Mouse (Mus musculus): Measurements from ENCODE around the gene Kcnh8.

Kcnh8 gene

DNA sequence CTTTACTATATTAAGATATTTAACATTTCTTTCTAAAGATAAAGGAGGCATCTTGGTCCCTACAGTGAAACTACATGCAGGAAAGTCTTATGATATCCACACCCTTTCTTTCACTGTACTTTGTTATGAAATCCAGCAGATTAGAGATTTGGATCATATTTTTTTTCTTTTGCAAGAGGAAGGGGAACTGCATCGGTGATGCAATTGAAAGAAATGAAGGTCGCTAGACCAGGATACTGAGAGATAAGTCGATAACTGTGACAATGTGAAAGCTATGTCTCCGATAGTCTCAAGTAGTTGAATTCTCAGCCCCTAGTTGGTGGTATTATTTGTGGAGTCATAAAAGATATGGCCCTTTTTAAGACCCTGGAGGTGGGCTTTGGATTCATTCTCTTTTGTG, 227.2 kb downstream of the Kcnh8 start:
- no peak for DNase-seq

DNA sequence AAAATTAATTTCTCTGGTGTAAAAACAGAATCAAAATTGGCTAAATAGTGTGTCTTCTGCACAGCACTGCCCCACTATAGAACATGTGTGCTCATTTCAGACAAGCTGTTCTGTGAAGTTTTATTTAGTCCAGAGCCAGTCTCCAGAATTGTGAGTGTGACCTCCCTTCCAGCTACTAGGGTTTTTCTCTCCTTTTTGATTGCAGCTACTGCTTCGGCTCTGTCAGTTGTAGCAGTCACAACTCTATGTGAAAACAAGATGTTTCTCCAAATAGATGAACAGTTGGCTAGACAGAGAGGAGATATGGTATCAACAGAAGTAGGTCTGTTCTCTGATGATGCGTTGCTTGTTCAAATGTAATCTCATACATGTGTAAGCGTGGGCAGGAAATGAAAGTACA, 270.7 kb downstream of the Kcnh8 start:
- no peak for DNase-seq

DNA sequence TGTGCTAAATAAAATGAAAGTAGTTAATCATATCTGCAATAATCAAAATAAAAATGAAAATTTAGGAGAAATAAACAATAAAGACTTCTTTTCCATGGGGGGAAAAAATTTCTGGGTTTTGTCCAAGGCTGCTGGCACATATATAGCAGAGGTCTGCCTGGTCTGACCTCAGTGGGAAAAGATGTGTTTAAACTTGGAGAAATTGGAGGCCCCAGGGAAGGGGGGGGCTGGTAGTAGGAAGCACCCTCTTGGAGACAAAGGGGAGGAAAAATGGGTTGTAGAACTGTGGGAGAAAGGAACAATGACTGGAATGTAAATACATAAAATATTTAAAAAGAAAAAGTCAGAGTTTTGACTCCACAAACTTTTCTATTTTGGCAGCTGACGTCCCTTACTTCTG, 276.5 kb downstream of the Kcnh8 start:
- DNase-seq: peak in 1 of 2 experiments; percentile 8

DNA sequence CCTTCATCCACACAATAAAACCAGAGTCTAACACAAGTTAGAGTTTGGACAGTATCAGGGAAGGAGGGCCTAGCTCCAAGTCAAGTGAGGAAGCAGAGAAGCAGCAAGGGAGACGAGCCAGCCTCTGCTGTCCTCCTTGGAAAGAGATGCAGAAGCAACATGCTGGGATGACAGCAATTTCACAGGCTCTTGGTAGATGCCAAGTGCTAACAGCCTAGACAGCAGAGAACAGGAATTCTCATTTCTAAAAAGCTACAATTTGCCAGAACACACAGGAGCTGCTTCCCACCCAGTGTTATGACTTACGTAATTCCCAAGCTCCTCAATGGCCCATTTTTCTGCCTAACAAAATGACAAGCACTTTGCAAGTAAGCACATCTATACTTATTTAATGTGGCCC, 277.5 kb downstream of the Kcnh8 start:
- DNase-seq: peak; percentile 56 to 73

DNA sequence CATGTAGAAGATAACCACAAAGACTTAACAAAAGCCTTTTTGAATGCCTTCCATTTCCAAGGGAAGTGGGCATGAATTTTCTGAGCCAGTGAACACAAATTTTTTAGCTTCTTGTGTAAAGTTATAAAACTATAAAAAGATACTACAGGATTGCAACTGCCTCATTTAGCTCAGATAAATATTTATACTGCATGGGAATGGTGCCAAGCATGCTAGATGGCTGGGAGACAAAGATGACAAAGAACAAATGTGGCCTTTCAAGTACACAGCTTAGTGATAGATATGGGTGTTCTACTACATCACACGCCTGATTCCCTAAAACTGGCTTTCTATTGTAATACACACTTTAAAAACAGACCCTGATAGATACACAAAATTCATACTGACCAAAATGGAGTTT, 282.7 kb downstream of the Kcnh8 start:
- no peak for DNase-seq

DNA sequence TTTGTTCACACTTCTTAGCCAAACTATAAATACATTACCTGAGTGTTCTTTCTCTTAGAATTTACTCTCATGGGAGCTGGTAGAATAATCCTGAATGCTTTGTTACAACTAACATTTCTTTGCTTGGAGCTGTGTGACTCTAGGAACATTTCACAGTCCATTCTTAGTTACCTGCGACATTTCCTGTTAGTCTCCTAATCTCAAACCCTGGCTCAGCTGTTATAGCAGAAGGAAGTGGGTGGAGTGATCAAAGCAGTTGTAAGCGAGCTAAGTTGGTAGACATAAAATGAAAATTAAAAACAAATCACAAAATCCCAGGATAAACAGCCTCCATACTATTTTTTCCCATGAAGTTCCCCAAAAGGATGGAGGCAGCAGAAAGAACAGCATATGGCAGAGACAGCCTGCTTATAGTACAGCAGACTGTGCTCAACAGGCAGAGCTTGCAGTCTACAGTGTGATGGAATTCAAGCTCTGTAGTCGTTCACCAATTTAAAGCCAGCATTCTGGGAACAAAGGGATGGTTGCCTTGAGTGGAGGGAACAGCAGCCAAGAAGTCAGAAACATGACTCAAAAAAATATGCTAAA, 318.1 kb downstream of the Kcnh8 start:
- no peak for DNase-seq

DNA sequence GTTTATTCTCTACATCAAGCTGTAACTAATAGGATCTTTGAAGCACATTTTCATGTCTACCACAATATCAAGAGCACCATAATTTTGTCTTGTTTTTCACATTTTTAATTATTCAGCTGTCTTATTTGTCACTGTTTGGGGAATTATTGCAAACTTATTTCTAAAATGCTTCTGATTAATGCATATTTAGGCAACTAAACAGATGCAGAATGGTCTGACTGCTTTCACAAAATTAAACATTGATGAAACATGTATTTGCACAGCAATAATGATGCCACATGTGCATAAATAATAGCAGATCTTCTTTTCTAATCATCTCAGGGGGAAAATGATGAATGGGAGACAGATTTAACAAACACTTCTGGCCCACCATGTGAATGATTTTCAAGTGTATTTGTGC, 341.5 kb downstream of the Kcnh8 start:
- DNase-seq: no peak

DNA sequence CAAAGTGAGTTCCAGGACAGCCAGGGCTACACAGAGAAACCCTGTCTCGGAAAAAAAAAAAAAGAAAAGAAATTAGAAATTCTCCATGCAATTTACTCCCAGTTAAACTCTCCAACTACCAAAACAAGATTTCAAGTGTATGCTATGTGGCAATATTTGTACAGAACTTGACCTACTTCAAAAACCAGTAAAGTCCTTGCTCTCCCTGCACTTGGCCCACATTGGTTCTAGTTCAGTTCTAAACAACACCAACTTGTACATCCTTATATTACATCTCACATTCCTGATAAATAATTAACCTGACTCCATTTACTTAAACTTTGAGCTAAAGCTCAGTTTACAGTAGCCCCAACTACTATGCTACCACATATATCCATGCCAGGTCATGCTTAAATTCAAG, 370.2 kb downstream of the Kcnh8 start:
- no peak for DNase-seq

DNA sequence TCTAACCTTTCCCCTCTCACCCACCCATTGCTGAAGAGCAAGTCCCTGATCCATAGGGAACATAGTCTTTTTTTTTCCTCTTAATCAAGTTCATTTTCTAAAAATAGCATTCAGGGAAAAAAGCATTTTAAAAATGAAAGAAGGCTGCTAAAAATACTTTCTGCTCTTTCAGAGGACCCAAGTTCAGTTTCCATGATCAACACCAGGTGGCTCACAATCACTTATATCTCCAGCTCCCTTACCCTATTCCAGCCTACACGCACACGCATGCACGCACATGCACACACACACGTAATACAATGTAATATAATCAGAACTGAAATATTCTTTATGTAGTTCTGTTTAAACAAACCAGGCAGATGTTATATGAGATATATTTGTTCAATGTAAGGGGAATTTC, 378.4 kb downstream of the Kcnh8 start:
- DNase-seq: no peak

Measured in cerebellum, postnatal 14 days (tissue).